Mouse (Mus musculus): ENCODE measurements around the gene Zfp853.

Zfp853 gene

GRCm38 (mm10) chr5:143289299-143289698 is 4.1 kb downstream of the Zfp853 start:
- no peak for DNase-seq

DNA sequence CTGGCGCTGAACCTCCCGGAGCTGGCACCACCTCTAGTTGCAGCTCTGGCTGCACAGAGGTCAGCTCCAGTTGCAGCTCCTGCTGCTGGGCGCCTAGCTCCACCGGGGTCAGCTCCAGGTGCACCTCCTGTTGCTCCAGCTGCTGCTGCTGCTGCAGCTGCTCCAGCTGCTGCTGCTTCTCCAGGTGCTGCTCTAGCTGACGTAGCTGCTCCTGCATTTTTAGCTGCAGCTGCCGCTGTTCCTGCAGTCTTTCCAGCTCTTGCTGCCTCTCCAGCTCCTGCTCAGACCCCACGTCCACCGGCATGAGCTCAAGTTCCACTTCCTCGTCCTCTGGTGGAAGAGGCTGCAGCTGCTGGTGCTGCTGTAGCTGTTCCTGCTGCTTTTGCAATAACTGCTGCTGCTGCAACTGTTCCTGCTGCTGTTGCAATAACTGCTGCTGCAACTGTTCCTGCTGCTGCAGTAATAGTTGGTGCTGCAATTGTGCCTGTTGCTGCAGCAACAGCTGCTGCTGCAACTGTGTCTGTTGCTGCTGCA is 5.0 kb downstream of the Zfp853 start:
- no peak for DNase-seq

DNA sequence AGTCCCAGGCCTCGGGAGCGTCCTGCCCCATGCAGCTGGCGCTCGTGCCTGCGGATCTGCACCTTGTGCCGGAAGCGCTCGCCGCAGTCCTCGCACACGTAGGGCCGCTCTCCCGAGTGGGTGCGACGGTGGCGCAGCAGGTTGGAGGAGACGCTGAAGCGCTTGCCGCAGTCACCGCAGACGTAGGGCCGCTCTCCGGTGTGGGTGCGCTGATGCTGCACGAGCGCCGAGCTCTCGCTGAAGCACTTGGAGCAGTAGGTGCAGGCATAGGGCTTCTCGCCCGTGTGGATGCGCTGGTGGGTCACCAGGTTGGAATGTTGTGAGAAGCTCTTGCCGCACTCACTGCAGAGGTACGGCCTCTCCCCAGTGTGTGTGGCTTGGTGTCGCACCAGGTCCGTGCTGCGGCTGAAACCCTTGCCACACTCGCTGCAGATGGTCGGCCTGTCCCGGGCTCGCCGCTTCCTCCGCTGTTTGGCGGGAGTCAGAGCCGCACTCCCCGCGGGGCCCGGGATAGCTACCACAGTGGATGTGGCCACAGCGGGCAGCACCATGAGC is 5.6 kb downstream of the Zfp853 start:
- DNase-seq: peak; percentile 48

DNA sequence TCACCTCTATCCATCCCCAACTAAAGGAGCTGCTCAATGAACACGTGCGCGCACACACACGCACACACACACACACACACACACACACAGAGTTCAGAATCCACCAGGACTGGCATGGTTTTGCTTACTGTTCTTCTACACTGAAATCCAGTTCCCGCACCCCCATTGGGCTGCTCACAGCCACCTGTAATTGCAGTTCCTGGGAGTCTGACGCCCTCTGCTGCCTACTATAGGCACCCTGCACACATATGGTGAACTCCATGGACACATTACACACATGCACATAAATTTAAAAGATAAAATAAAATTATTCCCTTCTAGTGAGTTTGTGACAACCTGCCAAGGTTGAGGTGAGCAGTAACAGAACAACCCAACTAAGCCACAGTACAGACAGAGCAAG is 8.7 kb downstream of the Zfp853 start:
- no peak for DNase-seq

GRCm38 (mm10) chr5:143279247-143279646 is 14.2 kb downstream of the Zfp853 start:
- DNase-seq: no peak

- DNase-seq: no peak
These were observed 17.7 kb downstream of the Zfp853 start for GRCm38 (mm10) chr5:143275761-143276160.

DNA sequence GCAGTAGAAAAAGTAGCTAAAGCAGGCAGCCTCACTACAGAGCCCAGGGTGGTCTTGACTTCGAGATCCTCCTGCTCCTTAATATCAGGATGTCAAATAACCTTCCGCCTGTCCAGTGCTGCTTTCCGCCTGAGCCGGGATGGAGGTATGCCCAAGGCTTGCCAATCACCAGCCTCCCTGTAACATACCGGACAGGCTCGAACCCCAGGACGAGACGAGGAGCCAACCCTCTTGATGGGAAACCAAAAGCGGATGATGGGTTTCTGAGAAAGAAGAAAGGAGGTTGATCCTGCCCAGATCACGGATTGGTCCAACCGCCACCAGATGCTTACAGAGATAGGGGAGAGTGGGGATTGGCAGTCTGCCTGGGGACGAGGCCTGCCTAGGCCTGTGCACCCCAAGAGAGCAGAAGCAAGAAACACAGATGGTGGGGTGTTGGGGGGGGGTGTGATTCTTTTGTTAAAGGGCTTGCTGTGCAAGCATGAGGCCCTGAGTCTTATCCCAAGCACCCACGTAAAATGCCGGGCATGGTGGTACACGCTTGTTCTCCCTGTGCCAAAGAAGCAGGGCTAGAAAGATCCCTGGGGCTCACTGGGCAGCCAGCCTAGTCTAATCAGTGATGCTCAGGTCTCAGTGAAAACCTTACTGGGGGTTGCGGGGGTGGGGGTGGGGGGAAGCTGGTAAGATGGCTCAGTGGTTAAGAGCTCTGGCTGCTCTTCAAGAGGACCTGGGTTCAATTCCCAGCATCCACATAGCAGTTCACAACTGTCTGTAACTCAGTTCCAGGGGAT is 20.7 kb downstream of the Zfp853 start:
- no peak for DNase-seq

GRCm38 (mm10) chr5:143272108-143272507 is 21.3 kb downstream of the Zfp853 start:
- no peak for DNase-seq

DNA sequence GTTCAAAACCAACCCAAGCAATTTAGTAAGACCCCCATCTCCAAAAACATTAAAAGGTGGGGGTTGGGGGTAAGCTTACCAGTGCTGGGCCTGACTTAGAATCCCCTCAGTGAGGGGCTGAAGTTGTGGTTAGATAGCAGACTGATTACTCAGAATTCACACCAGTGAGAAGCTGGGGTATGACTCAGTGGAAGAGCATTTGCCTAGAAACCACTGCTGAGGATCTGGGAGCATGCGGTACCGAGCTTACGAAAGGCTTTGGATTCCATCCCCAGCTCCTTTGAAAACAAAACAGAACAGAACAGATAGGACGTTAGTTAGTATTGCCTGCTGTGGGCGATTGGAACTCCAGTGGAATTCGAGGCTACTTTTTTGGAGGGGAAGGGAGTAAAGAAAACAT is 21.8 kb downstream of the Zfp853 start:
- DNase-seq: no peak

GRCm38 (mm10) chr5:143270151-143270519 is 23.3 kb downstream of the Zfp853 start:
- DNase-seq: no peak

GRCm38 (mm10) chr5:143269363-143270150 is 23.9 kb downstream of the Zfp853 start, which contains the start of gene Zfp316:
Zfp316 (minus strand) TSS chr5:143270022.
- peak; percentile 81 for DNase-seq

DNA sequence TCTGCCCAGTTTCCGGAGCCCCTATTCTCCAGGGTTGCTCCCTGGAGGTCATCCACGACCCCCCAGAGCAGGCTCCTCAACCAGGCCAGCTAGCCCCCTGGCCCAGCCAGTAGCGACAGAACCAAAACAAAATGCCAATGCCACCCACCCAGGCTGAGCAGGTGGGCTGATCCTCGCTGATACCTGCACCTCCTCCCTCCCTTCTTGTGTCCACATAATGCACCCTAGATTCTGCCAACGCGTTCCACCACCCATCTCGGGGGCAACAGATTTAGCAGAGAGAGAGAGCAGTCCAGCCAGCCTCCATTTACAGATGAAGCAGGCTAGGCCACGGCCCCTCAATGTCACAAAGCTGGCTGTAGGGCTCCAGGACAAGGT is 24.4 kb downstream of the Zfp853 start:
- peak; percentile 57 for DNase-seq

- no peak for DNase-seq
These were observed 26.6 kb downstream of the Zfp853 start for GRCm38 (mm10) chr5:143266794-143267193.

DNA sequence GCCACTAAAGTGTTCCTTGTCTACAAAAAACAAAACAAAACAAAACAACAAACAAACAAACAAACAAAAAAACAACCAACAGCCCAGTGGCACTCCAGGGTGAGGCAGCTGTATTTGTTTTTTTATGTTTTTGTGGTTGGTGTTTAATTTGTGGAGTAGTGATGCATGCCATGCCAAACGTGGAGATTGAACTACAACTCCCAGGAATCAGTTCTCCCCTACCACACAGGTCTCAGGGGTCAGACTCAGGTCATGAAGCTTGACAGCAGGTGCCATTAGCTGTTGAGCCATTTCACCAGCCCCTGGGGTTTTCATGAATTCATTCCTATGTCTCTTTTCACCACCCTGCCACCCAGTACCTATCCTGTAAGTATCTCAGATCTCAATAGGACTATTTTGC is 28.0 kb downstream of the Zfp853 start:
- DNase-seq: no peak

DNA sequence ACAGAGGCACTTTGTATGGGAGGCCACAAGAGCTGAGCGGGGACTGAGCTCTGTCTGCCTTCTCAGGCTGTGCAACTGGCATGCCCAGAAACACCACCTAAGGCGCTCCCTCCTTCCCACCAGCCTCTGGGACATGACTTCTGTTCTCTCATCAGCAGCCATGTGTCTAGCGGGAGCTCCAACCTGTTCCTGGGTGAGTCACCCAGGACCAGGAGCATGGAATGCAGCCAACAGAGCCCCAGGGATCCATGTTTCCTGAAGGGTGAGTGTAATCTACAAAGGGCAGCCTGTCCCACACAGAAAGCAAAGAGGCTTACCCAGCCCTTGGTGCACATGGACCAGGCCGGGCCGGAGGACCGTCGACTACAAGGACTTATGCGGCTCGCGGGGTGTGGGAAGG is 28.7 kb downstream of the Zfp853 start:
- no peak for DNase-seq

DNA sequence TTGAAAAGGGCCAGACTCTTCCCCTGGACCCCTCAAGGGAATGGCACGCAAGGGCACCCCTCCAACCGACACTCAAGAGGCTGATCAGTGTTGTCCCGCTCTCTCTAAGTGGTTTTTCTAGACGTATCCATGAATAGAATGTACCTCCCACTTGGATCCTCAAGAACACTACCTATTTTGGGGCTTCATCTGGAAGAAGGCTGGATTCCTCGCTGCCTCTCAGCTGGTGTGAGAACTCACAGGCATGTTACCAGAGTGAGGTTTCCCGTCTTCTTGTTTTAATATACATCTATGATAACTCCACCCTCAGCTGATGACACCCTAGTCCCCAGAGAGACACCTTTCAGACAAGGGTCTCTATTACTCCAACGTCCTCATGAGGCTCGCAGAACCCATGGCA is 31.8 kb downstream of the Zfp853 start:
- no peak for DNase-seq

DNA sequence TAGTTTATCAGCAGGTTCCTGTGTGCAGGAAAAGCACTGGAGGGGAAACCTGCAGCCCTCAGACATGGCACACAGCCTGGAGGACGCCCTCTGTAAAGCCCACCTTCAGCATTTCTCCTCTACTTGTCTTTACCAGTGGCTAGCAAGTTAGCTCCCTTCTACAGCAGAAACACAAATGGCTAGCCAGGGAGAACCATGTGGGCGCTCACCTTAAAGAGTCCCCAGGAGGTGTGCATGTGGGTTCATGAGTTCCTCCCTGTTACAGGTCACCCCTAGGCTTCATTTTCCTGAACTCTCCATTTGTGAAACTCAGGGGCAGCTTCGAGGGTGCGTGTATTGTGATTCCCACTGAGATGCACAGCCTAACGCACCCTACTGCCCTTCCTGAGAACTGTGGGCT is 37.6 kb downstream of the Zfp853 start:
- no peak for DNase-seq

- DNase-seq: no peak
These were observed 38.3 kb downstream of the Zfp853 start for GRCm38 (mm10) chr5:143255131-143255519.

GRCm38 (mm10) chr5:143254487-143255130 is 38.8 kb downstream of the Zfp853 start:
- DNase-seq: peak; percentile 57

DNA sequence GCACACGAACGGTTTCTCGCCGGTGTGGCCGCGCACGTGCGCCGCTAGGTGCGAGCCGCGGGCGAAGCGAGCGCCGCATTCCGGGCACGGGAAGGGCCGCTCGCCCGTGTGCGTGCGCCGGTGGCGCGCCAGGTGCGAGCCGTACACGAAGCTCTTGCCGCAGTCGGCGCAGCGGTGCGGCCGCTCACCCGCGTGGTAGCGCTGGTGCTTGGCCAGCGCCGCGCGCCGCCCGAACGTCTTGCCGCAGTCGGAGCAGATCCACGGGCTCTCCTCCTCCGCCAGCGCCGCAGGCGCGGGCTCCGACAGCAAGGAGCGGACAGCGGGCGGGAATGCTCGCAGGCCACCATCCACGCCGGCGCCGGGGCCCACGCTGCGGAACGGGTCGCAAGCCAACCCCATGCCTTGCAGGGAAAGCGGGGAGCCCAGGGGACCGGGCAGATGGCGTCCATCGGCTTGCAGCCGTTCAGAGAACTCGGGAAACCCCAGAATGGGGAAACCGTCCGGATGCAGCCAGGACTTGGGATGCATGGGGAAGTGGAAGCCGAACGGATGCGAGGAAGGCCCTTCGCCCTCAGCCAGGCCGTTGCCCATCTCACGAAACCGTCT is 39.4 kb downstream of the Zfp853 start:
- DNase-seq: peak; percentile 70

GRCm38 (mm10) chr5:143253186-143253880 is 40.1 kb downstream of the Zfp853 start:
- peak; percentile 76 for DNase-seq

- DNase-seq: no peak
These were observed 40.6 kb downstream of the Zfp853 start for GRCm38 (mm10) chr5:143252791-143253185.

Measured in cerebellum, adult 11-12 months (tissue).